Mouse (Mus musculus): ENCODE measurements around the gene Anxa4. TPM values are rescaled to one million over a fixed set of nuclear protein-coding genes. Genes with fewer than 3 reads are reported as not detected.

Gene Anxa4
- polyA plus RNA-seq, 1 experiment from 2014 or later, result 40.0 TPM

GRCm38 (mm10) chr6:86689671-86690070, 103.7 kb downstream of the Anxa4 start:
- no peak overlapping the region for H3K27ac ChIP-seq
- no peak overlapping the region for H3K9ac ChIP-seq
- H3K9me3 ChIP-seq (replicated peaks), result no peaks in the 10 kb centered on the region
- 94% methylated on average over 3 of the region's 3 CpGs for WGBS
- peaks cover 45% of the 10 kb centered on the region for H3K36me3 ChIP-seq
- no peak overlapping the region for H3K4me3 ChIP-seq (replicated peaks)
- no peak for ATAC-seq (replicated peaks; ENCODE audit: low FRiP score)
- no peak overlapping the region for H3K4me2 ChIP-seq
- H3K27me3 ChIP-seq, result no peaks in the 10 kb centered on the region
- 0 out of 2 replicates have a peak, but pooled peaks cover 4% of the 10 kb centered on the region for H3K4me1 ChIP-seq

- H3K4me2 ChIP-seq, result no peak overlapping the region
- H3K4me3 ChIP-seq (replicated peaks), result no peak overlapping the region
- ATAC-seq (replicated peaks; ENCODE audit: low FRiP score), result no peak
- H3K4me1 ChIP-seq, result peaks cover 15% of the 10 kb centered on the region
- H3K36me3 ChIP-seq, result peaks cover 35% of the 10 kb centered on the region
- no peak overlapping the region for H3K9ac ChIP-seq
- H3K27ac ChIP-seq, result no peak overlapping the region
- 73% methylated on average over 1 of the region's 1 CpGs for WGBS
- H3K9me3 ChIP-seq (replicated peaks), result no peaks in the 10 kb centered on the region
- H3K27me3 ChIP-seq, result no peaks in the 10 kb centered on the region
These were observed 106.4 kb downstream of the Anxa4 start for GRCm38 (mm10) chr6:86686971-86687370.

Other genes with a start within 250 kb of the Anxa4 start
- 2.6 and 4.5 TPM in 2 replicates for gene Asprv1, start 165.4 kb downstream of the Anxa4 start, polyA plus RNA-seq (2015; fragmentation: Nextera tagmentation; extraction: Ambion mirVana)
- gene Mxd1, start 124.4 kb downstream of the Anxa4 start, polyA plus RNA-seq (2015; fragmentation: Nextera tagmentation; extraction: Ambion mirVana), result 10.4 and 11.9 TPM in 2 replicates
- gene Snrnp27, start 109.1 kb downstream of the Anxa4 start, polyA plus RNA-seq (2015; fragmentation: Nextera tagmentation; extraction: Ambion mirVana), result 106 and 123 TPM in 2 replicates
- gene Gmcl1, start 60.2 kb downstream of the Anxa4 start, polyA plus RNA-seq (2015; fragmentation: Nextera tagmentation; extraction: Ambion mirVana), result 34.1 and 35.0 TPM in 2 replicates
- gene Aak1, start 55.9 kb upstream of the Anxa4 start, polyA plus RNA-seq (2015; fragmentation: Nextera tagmentation; extraction: Ambion mirVana), result 12.1 and 13.5 TPM in 2 replicates
- 104 and 106 TPM in 2 replicates for gene Nfu1, start 215.7 kb upstream of the Anxa4 start, polyA plus RNA-seq (2015; fragmentation: Nextera tagmentation; extraction: Ambion mirVana)
- gene Gfpt1, start 249.3 kb upstream of the Anxa4 start, polyA plus RNA-seq (2015; fragmentation: Nextera tagmentation; extraction: Ambion mirVana), result 19.8 and 22.0 TPM in 2 replicates

All from kidney, embryonic 15.5 days (tissue).